Mouse (Mus musculus) ES-Bruce4 (cell line): Measurements from ENCODE around the gene Rhou.

Source experiments
- CTCF ChIP-seq: IDR thresholded peaks from one replicate; pipeline ENCODE4 v1.8.1; 2011; ENCODE audit warnings: low read depth, low read length
- POLR2A ChIP-seq: IDR thresholded peaks from one replicate; pipeline ENCODE4 v1.8.1; 2011; ENCODE audit warnings: low read length; ENCODE audit not compliant: insufficient read depth

DNA sequence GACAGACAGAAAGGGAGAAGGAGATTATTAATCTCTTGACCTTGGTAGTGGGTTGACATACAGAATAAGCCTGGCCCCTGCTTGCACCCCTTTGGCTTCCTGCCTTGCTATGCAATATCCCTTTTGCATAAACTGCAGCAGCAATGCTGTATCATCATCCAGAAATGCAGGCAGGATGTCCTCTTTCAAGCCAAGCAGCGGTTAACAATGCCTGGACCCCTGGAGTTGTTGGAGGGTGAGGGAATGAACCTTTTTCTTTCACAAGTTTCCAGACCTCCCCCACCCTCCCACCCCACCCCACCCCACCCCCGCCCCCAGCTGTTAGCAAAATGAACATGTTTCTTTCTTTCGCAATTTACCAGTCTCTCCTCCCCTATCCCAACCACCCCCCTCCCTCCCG, 15.0 kb downstream of the Rhou start:
- TF ChIP-seq POLR2A: no peak
- TF ChIP-seq CTCF: no peak
